Mouse (Mus musculus): Measurements from ENCODE around the gene Gm3417. TPM values are rescaled to one million over a fixed set of nuclear protein-coding genes. Genes with fewer than 3 reads are reported as not detected.
"Not testable (repeated sequence)": the region's sequence is repeated elsewhere in the genome, so short reads cannot be mapped to it uniquely, and the experiment has no call there.

The Gm3417 gene
- polyA plus RNA-seq, 1 experiment from 2014 or later, result not detected

- not testable (repeated sequence) for H3K4me3 ChIP-seq; H3K9ac ChIP-seq; H3K4me1 ChIP-seq (replicated peaks); H3K9me3 ChIP-seq; H3K27ac ChIP-seq (replicated peaks); H3K27me3 ChIP-seq; H3K4me2 ChIP-seq; ATAC-seq (ENCODE audit: low read depth); H3K36me3 ChIP-seq
- 71% methylated on average over 4 of the region's 5 CpGs for WGBS
Observed at GRCm38 (mm10) chr17:14990116-14990702, 11.6 kb upstream of the Gm3417 start.

- H3K4me2 ChIP-seq, result peak overlapping the region; percentile 41
- H3K9ac ChIP-seq; H3K9me3 ChIP-seq; ATAC-seq (ENCODE audit: low read depth); H3K27ac ChIP-seq (replicated peaks); H3K36me3 ChIP-seq; H3K4me1 ChIP-seq (replicated peaks); H3K27me3 ChIP-seq: not testable (repeated sequence)
- peak overlapping the region; percentile 20; the same call in 1 of the 2 replicates for H3K4me3 ChIP-seq
- 2% methylated on average over 4 of the region's 7 CpGs for WGBS
Observed at GRCm38 (mm10) chr17:14977718-14978361, 750 bp downstream of the Gm3417 start.

- not testable (repeated sequence) for ATAC-seq (ENCODE audit: low read depth); H3K9me3 ChIP-seq; H3K9ac ChIP-seq; H3K36me3 ChIP-seq; H3K27me3 ChIP-seq; H3K27ac ChIP-seq (replicated peaks); H3K4me1 ChIP-seq (replicated peaks); H3K4me2 ChIP-seq; H3K4me3 ChIP-seq
- WGBS, result no CpG with 5 or more reads among the region's 6 CpGs
Observed at GRCm38 (mm10) chr17:14968373-14968913, 10.1 kb downstream of the Gm3417 start.

- not testable (repeated sequence) for H3K36me3 ChIP-seq; H3K4me2 ChIP-seq; H3K4me3 ChIP-seq; H3K9me3 ChIP-seq; H3K27me3 ChIP-seq; H3K9ac ChIP-seq; H3K27ac ChIP-seq (replicated peaks)
- peak; percentile 93 for ATAC-seq (ENCODE audit: low read depth)
- no CpG with 5 or more reads among the region's 44 CpGs for WGBS
- H3K4me1 ChIP-seq (replicated peaks), result peaks cover 14% of the 10 kb centered on the region
Observed at GRCm38 (mm10) chr17:14961557-14962154, 16.9 kb downstream of the Gm3417 start.

GRCm38 (mm10) chr17:14960951-14961556 lies 17.5 kb downstream of the Gm3417 start, which contains the start of gene Phf10:
Gene Phf10, minus strand, starts transcription at chr17:14961273.
- peak; percentile 83 for ATAC-seq (ENCODE audit: low read depth)
- H3K27ac ChIP-seq (replicated peaks), result peak within 1 kb of the TSS; percentile 74; the same call in 1 of the 2 replicates
- H3K4me3 ChIP-seq, result peak within 1 kb of the TSS; percentile 71
- H3K4me1 ChIP-seq (replicated peaks), result peaks cover 14% of the 10 kb centered on the region
- H3K4me2 ChIP-seq, result peak within 1 kb of the TSS; percentile 96
- H3K27me3 ChIP-seq, H3K36me3 ChIP-seq, H3K9me3 ChIP-seq: not testable (repeated sequence)
- WGBS, result under 1% methylated on average over 19 of the region's 100 CpGs
- H3K9ac ChIP-seq, result peak within 1 kb of the TSS; percentile 79

GRCm38 (mm10) chr17:14960520-14960919 lies 18.1 kb downstream of the Gm3417 start:
- under 1% methylated on average over 23 of the region's 23 CpGs for WGBS

GRCm38 (mm10) chr17:14959979-14960378 lies 18.6 kb downstream of the Gm3417 start:
- Histone ChIP-seq H3K27ac (replicated peaks) (no peak overlapping the region), H3K4me1 (replicated peaks) (peaks cover 14% of the 10 kb centered on the region), H3K4me3 (peak overlapping the region; percentile 27), H3K36me3 (0 out of 2 replicates have a peak, but pooled peaks cover 6% of the 10 kb centered on the region), H3K4me2 (peak overlapping the region; percentile 96), H3K9ac (peak overlapping the region; percentile 64), H3K27me3 (no peaks in the 10 kb centered on the region), H3K9me3 (no peaks in the 10 kb centered on the region)
- 25% methylated on average over 3 of the region's 3 CpGs for WGBS
- ATAC-seq (ENCODE audit: low read depth), result no peak

More at GRCm38 (mm10) chr17:14960520-14960919, 18.1 kb downstream of the Gm3417 start:
- 0 out of 2 replicates have a peak, but pooled peaks cover 6% of the 10 kb centered on the region for H3K36me3 ChIP-seq
- H3K4me2 ChIP-seq, result peak overlapping the region; percentile 96
- no peaks in the 10 kb centered on the region for H3K27me3 ChIP-seq
- no peak overlapping the region for H3K27ac ChIP-seq (replicated peaks)
- peak; percentile 3; the same call in 1 of the 2 replicates for ATAC-seq (ENCODE audit: low read depth)
- H3K4me3 ChIP-seq, result peak overlapping the region; percentile 71
- no peaks in the 10 kb centered on the region for H3K9me3 ChIP-seq
- peak overlapping the region; percentile 79 for H3K9ac ChIP-seq
- H3K4me1 ChIP-seq (replicated peaks), result peaks cover 14% of the 10 kb centered on the region

- ATAC-seq (ENCODE audit: low read depth), result no peak
- Histone ChIP-seq H3K27me3 (no peaks in the 10 kb centered on the region), H3K4me3 (no peak overlapping the region), H3K4me1 (replicated peaks) (peaks cover 14% of the 10 kb centered on the region), H3K36me3 (peaks cover 14% of the 10 kb centered on the region), H3K27ac (replicated peaks) (no peak overlapping the region), H3K4me2 (no peak overlapping the region), H3K9ac (no peak overlapping the region), H3K9me3 (no peaks in the 10 kb centered on the region)
- 94% methylated on average over 5 of the region's 5 CpGs for WGBS
Observed at GRCm38 (mm10) chr17:14958686-14959327, 19.8 kb downstream of the Gm3417 start.

- WGBS, result 89% methylated on average over 8 of the region's 8 CpGs
- Histone ChIP-seq H3K9me3 (no peaks in the 10 kb centered on the region), H3K36me3 (peaks cover 56% of the 10 kb centered on the region), H3K4me1 (replicated peaks) (no peaks in the 10 kb centered on the region), H3K9ac (no peak overlapping the region), H3K27me3 (no peaks in the 10 kb centered on the region), H3K4me2 (no peak overlapping the region), H3K4me3 (no peak overlapping the region), H3K27ac (replicated peaks) (no peak overlapping the region)
- no peak for ATAC-seq (ENCODE audit: low read depth)
Observed at GRCm38 (mm10) chr17:14953452-14953851, 25.1 kb downstream of the Gm3417 start.

GRCm38 (mm10) chr17:14949161-14949827 lies 29.3 kb downstream of the Gm3417 start:
- no peak overlapping the region for H3K27ac ChIP-seq (replicated peaks)
- H3K9ac ChIP-seq, result no peak overlapping the region
- 90% methylated on average over 7 of the region's 7 CpGs for WGBS
- no peak overlapping the region for H3K4me2 ChIP-seq
- no peak for ATAC-seq (ENCODE audit: low read depth)
- H3K4me3 ChIP-seq, result no peak overlapping the region
- peaks cover 12% of the 10 kb centered on the region for H3K4me1 ChIP-seq (replicated peaks)
- H3K36me3 ChIP-seq, result peaks cover 67% of the 10 kb centered on the region
- H3K9me3 ChIP-seq, result no peaks in the 10 kb centered on the region
- H3K27me3 ChIP-seq, result no peaks in the 10 kb centered on the region

- Histone ChIP-seq H3K36me3 (peaks cover 29% of the 10 kb centered on the region), H3K4me2 (peak overlapping the region; percentile 97), H3K27ac (replicated peaks) (no peak overlapping the region), H3K4me3 (peak overlapping the region; percentile 70; the same call in 1 of the 2 replicates), H3K4me1 (replicated peaks) (peaks cover 28% of the 10 kb centered on the region), H3K9ac (no peak overlapping the region), H3K9me3 (no peaks in the 10 kb centered on the region), H3K27me3 (no peaks in the 10 kb centered on the region)
- WGBS, result 92% methylated on average over 1 of the region's 1 CpGs
- no peak for ATAC-seq (ENCODE audit: low read depth)
Observed at GRCm38 (mm10) chr17:14944551-14944950, 34.0 kb downstream of the Gm3417 start.

Data from neural tube, embryonic 13.5 days (tissue).